Mouse (Mus musculus): ENCODE results near the gene Tlr2.
A peak's percentile ranks its signal among the peaks of the same experiment; 100 is the strongest.

The Tlr2 gene

DNA sequence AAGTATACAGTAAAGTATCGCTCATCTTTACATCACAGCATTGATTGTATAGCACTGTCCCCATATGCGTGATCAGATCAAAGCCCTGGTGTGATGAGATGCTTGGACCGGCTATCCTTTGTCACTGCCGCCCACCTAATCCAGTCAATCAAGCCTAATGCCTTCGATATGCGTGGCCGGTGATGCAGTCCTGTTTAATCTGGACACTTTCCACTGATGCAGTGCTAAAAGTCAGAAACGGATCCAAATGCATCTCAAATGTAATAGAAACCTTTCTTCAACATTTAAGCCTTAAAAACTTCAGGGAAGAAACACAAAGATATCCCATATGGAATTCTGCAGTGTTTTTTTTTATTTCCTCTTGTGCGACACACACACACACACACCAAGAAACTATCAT, 13.9 kb downstream of the Tlr2 start:
- DNase-seq, result no peak

DNA sequence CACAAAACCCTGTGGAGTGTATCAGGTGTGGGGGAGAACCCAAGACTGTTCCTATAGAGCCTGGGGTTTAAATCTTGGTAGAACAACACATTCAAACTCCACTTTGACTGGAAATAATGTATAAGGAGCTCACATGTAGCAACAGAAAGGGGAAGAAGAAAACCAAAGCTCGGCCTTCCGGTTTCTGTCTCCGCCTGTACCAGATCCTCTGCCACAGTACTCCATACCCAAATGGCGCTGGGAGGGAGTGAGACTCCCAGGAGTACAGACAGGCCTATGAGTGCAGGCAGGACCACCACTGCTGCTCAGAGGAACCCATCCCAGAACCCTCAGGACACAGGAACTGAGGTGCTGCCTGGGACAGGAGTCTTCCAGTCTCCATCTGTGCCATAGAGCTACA, 17.8 kb downstream of the Tlr2 start:
- DNase-seq, result no peak

DNA sequence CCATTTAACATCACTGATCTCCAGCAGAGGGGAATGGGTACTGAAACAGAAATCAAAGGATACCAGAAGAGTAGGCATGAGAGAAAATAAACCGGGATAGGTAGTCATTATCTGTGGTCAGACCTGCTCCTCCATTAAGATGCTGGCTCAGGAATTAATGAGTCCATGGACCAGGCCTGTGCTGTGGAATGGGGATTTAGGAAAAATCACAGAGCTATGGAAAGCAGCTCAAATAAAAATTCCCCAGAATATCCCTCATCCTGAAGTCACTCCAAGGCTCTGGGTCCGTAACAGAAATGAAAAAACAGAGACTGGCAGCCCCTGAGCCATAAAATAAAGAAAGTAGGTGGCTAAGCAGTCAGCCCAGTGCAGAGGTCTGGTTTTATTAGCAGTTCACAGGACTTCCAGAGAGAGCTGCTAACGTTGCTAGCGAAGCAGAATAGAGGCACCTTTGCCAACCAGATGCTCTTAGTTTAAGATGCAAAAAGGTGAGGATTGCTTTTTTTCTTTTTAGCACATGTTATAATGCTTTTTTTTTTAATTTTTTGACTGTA, 25.1 kb downstream of the Tlr2 start:
- DNase-seq, result no peak

DNA sequence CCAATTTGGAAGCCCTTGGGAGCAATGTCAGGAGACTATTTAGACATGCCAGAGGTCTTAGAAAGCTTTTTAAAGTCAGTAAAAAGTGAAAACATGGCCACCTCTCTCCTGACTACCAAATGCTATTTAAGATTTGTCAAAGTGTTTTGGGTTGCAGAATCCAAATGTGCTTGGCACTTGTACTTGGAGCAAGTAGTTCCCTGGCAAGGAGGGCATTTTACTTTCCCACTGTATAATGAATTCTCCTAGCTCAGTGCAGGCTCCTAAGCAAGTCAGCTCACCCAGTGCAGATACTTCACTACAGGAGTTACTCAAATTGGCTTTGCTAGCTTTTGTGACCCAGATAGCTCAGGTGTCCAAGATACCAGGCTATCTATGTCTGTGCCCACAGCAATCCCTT, 28.7 kb downstream of the Tlr2 start:
- DNase-seq, result no peak

DNA sequence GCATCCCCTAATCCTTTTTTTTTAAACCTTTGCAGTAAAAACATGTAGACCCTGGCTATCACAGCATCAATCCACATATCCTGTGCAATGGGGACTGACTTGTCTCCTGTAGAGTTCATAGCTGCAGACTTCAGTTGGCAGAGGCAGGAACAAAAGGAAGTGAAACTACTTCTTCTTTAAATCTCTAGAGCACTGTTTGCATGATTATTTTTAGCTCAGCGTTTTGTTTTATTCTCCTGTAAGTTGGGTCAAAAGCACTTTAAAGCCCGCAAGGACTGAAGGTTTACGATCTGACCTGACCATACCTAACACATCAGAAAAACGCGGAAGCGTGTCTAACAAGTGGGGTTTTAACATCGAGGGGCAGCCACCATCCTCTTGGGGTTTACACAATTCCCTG, 29.6 kb downstream of the Tlr2 start:
- peak in 1 of 2 experiments; percentile 33 for DNase-seq

DNA sequence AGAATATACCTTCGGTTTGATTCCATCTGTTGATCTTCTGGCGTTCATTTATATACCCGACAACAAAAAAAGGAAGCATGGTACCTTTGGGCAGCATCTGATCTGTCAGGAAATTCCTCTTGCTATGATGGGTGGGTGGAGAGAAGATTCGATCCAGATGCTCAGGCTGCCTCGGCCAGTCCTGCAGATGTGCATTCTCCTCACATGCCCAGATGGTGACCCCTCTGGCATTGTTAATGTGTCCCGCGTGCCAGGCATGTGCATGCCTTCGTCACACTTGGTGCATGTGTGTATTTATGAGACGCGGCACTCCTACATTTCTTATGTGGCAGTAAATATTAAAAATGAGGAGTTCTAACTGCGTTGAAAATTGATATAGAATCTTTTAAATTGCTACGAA, 33.1 kb downstream of the Tlr2 start:
- DNase-seq, result no peak

DNA sequence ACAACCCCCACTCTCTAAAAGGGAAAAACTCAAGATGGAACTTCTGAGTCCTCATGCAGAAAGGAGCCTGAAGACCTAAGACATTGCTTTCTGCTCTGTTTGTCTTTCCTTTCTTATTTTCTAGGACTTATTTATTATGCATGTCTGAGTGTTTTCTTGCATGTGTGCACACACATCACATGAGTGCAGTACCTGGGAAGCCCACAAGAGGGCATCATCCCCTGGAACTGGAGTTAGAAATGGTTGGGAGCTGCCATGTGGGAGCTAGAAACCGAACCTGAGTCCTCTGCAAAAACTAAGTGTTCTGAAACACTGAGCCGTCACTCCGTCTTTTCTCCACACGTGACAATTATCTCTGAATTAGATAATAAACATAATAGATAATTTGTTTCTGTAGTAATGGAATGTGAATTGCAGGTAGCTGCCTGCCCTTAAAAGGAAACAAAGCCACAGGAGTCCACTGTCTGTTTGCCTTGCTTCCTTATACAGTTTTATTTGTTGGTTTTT, 39.9 kb downstream of the Tlr2 start:
- DNase-seq, result no peak

DNA sequence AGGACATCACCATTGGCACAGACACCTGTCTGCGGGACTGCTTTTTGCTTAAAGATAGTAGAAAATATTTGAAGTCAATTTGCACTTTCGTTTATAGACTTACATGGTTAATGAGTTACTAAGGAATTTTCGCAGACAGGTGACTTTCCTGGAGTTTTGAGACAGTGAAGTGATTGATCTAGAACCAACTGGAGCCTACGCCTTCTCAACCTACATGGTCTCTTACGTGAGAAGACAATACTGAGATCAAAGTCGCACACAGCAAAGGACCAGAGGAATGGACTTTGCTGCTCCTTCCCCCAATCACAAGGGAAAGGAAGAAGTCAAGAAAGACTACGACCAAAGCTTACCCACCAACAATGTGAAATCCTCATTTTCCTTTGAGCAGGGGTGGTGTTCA, 42.1 kb downstream of the Tlr2 start:
- DNase-seq, result no peak

DNA sequence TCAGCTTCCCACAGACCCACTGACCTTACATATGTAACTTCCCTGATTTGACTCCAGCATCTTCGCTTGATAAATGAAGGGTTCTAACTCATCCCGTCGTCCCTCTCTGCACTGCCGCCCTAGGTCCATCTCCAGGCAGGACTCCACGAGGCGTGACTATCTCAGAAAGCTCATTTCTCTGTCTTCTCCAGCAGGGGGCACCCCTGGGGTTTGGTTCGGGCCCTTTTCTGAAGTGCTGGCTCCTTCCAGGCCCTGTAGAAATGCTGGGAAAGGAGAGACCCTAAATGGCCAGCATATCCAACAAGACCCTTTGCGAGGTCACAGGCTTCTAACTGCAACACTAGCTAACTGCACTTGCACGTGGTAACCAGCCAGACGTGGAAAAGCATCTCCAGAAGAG, 43.7 kb downstream of the Tlr2 start:
- peak; percentile 43 to 75 for DNase-seq

DNA sequence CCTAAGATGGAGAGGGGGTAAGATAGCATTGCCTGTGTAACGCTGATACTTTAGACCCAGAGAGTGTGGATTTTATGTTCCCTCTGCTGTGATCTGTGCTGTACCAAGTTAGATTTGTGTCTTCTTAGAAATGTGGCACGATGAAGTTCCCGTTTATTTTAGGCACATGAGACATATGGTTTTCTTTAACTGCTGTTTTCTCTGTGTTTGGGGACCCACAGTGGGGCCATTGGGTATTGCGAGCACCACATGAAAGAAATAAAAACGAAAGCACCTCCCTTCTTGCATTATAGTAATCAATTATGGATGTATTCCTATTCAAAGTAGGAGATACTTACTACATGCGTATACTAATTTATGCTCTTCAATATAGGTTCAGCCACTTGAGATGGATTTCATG, 44.5 kb downstream of the Tlr2 start:
- DNase-seq, result no peak

DNA sequence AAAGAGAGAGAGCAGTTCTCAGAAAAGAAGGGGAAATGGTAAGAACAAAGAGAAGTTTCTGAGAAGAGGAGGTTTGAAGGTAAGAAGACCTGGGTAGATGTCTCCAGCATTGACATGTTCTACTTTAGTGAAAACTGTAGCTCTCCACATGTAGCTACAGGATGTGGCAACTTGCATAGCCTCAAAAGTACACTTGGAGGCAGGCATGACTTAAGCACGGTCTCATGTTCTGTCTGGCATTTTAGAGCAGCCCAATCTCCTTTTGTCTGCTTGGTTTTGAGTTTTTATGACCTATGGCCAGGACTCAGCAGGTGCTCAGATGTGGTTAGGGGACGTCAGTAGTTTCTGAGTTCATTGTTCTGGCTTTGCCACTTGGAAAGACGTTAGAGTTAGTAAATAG, 50.1 kb downstream of the Tlr2 start:
- DNase-seq, result no peak

DNA sequence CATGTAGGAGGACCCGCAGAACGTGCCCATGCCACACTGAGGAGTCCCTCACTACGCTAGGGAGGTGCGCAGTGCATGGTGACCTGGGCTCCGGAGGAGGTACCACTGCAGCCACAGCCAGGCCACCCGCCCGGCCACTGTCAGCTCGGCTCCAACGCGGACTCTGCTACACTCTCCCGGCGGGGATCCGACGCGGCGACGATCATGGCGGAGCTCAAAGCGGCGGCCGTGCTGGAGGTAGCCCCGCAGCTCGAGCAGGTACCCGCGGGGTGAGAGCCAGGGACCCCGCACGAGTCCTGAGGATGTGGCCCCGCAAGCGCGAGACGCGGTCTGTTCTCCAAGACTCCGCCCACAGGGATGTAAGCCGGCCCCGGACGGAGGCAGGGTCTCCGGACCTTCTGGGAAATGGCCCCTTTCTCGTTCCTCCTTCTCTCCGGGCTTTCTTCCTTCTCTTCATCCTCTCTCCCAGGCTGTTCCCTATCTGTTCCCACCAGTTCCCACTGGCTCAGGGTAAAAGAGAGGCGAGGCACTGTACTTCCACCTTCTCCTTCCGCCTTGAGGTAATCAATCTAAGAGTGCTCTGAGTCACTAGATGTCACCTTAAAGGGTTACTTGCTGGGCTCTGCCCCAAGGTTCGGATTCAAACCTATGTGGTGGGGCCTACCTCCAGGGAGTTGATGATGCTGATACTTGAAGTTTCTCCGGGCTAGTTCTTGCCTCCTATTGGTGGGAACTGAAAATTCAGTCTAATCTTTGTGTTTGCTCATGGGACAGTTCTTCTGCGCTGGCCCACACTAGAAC, 51.7 kb downstream of the Tlr2 start:
- DNase-seq, result no peak

DNA sequence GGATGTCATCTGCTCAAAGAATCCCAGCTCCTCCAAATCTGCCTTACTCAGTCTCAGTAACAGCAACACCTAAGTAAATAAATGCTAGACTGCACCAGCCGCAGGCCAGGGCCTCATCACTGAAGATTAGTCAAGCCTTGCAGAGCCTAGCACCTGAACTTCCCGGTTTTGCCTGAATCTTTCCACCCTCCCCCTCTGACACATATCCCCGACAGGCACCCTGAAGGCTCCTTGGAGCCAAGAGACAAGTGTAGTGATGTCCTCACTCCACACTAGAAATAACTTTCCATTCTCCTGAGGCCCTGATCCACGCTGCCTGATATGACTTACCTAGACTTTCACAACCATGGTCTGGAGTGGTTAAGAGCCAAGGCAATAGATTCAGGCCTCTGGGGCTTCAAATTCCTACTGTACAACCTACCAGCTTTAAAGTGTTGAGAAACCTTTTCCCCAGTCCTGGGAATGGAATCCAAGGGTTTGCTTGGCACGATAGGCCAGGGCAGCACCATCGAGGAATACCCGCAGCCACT, 53.7 kb downstream of the Tlr2 start:
- no peak for DNase-seq

DNA sequence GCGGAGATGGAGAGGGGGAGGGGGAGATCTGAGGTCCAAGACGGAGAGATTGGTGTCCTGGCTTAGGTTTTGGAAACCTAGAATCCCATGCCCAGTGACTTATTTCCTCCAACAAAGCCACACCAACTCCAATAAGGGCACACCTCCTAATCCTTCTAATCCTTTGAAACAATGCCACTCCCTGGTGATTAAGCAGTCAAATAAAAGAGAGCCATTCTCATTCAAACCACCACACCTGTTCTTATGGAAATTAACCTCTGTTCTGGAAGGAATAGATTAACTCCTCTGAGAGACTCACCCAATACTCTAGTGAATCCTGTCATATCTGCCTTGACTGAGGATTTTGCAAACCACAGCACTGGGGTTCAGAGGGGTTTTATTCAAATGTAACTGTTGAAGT, 54.5 kb downstream of the Tlr2 start:
- no peak for DNase-seq
